Mouse (Mus musculus): Measurements from ENCODE around the gene Pptc7.

GRCm38 (mm10) chr5:122314966-122315667 is 31.0 kb downstream of the Pptc7 start:
- TF ChIP-seq CTCF (IDR thresholded peaks at IDR 0.05; ENCODE audit: low read depth, low read length), result no peak
- no peak for TF ChIP-seq POLR2A (IDR thresholded peaks at IDR 0.05; ENCODE audit: insufficient read depth, low read length)

All from ES-Bruce4 (cell line).